8 mouse cellular contexts compared by ENCODE assay signal in the genomic region with DNA sequence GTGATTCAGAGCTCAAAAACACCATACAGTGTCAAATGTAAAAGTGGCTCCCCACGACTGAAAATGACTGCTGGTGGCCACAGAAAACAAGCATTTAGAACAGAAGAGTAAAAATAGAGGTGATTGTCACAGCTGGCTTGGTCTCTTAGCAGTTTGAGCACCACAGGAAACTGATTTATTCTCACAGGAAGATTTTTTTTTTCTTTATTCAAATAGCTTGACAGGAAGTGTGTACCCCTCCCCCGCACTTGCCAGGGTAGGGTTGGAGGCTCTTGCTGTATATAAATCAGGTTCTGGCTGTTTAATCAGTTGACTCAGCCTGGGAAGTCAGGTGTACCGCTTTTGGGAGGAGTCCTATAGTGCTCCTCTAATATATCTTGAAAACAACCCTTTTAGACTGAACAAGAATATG. TPM values are rescaled to one million over a fixed set of nuclear protein-coding genes. Genes with fewer than 3 reads are reported as not detected.
DNase-seq lines count a peak whose midpoint lies in the region; ATAC-seq and TF ChIP-seq lines count a peak whose summit lies in the region.

No protein-coding gene starts in this region.

- peaks cover 13% of the 10 kb centered on the region for H3K36me3 ChIP-seq in heart, postnatal 0 days (replicated peaks; ENCODE audit: control insufficient read depth, insufficient read depth, low read length)
- H3K36me3 ChIP-seq in limb, embryonic 12.5 days: peaks cover 27% of the 10 kb centered on the region
- H3K36me3 ChIP-seq in midbrain, embryonic 15.5 days (replicated peaks): peaks cover 8% of the 10 kb centered on the region

- 21% methylated on average over 3 of the region's 3 CpGs for WGBS in heart, postnatal 0 days
- WGBS in limb, embryonic 12.5 days: 21% methylated on average over 3 of the region's 3 CpGs
- WGBS in midbrain, embryonic 15.5 days: 30% methylated on average over 3 of the region's 3 CpGs

- ATAC-seq in heart, postnatal 0 days (ENCODE audit: insufficient read depth, low read depth): no peak
- ATAC-seq in limb, embryonic 12.5 days (ENCODE audit: insufficient number of reproducible peaks, insufficient read depth, low FRiP score, low TSS enrichment, low read depth): no peak
- ATAC-seq in midbrain, embryonic 15.5 days (replicated peaks): no peak

- TF ChIP-seq EP300 in heart, postnatal 0 days (IDR thresholded peaks at IDR 0.05; ENCODE audit: low read depth): no peak

- peaks cover 39% of the 10 kb centered on the region for H3K4me1 ChIP-seq in bone marrow macrophage, adult 2 months (ENCODE audit: control insufficient read depth, insufficient read depth, low read length)
- H3K4me1 ChIP-seq in heart, postnatal 0 days (ENCODE audit: control insufficient read depth, insufficient read depth): peaks cover 26% of the 10 kb centered on the region; the same call in 1 of the 2 replicates
- H3K4me1 ChIP-seq in limb, embryonic 12.5 days (replicated peaks): peaks cover 27% of the 10 kb centered on the region
- peaks cover 51% of the 10 kb centered on the region for H3K4me1 ChIP-seq in midbrain, embryonic 15.5 days

- H3K9me3 ChIP-seq in heart, postnatal 0 days (replicated peaks; ENCODE audit: control insufficient read depth, low read length): no peaks in the 10 kb centered on the region
- no peaks in the 10 kb centered on the region for H3K9me3 ChIP-seq in limb, embryonic 12.5 days
- no peaks in the 10 kb centered on the region for H3K9me3 ChIP-seq in midbrain, embryonic 15.5 days

- TF ChIP-seq POLR2A in bone marrow macrophage, adult 2 months (IDR thresholded peaks at IDR 0.05; ENCODE audit: borderline replicate concordance, low read depth, low read length): no peak

- H3K9ac ChIP-seq in heart, postnatal 0 days (replicated peaks; ENCODE audit: low read depth, low read length): peak overlapping the region; percentile 86
- peak overlapping the region; percentile 89 for H3K9ac ChIP-seq in limb, embryonic 12.5 days (replicated peaks)
- H3K9ac ChIP-seq in midbrain, embryonic 15.5 days: peak overlapping the region; percentile 85

- no peaks in the 10 kb centered on the region for H3K27me3 ChIP-seq in heart, postnatal 0 days (ENCODE audit: control insufficient read depth, insufficient read depth, low read length)
- no peaks in the 10 kb centered on the region for H3K27me3 ChIP-seq in limb, embryonic 12.5 days
- no peaks in the 10 kb centered on the region for H3K27me3 ChIP-seq in midbrain, embryonic 15.5 days (replicated peaks)

- H3K4me2 ChIP-seq in heart, postnatal 0 days (ENCODE audit: low read depth, low read length): peak overlapping the region; percentile 94
- peak overlapping the region; percentile 78 for H3K4me2 ChIP-seq in limb, embryonic 12.5 days
- peak overlapping the region; percentile 63 for H3K4me2 ChIP-seq in midbrain, embryonic 15.5 days

- H3K4me3 ChIP-seq in left cerebral cortex, adult 2 months: peak overlapping the region; percentile 95
- H3K4me3 ChIP-seq in bone marrow macrophage, adult 2 months (ENCODE audit: insufficient read depth, low read length): peak overlapping the region; percentile 86
- H3K4me3 ChIP-seq in heart, postnatal 0 days (ENCODE audit: low read depth, low read length): peak overlapping the region; percentile 83
- H3K4me3 ChIP-seq in limb, embryonic 12.5 days (replicated peaks): peak overlapping the region; percentile 93
- peak overlapping the region; percentile 78 for H3K4me3 ChIP-seq in midbrain, embryonic 15.5 days

- intact Hi-C loops in left cerebral cortex, adult 2 months (cut with DNase I): loop anchor here (2.0 kb wide), 1 partner anchor 56 kb away; the partner anchor contains the start of gene Golga1
- intact Hi-C loops in left cerebral cortex, postnatal 4 days (cut with DNase I): no loop called here

- TF ChIP-seq CTCF in left cerebral cortex, adult 2 months (IDR thresholded peaks at IDR 0.05): no peak
- no peak for TF ChIP-seq CTCF in bone marrow macrophage, adult 2 months (IDR thresholded peaks at IDR 0.05; ENCODE audit: low read depth, low read length)
- no peak for TF ChIP-seq CTCF in heart, postnatal 0 days (IDR thresholded peaks at IDR 0.05; ENCODE audit: low read depth)

- H3K27ac ChIP-seq in left cerebral cortex, adult 2 months: peak overlapping the region; percentile 8; the same call in 1 of the 2 replicates
- H3K27ac ChIP-seq in bone marrow macrophage, adult 2 months (ENCODE audit: insufficient read depth, low read depth, low read length): peak overlapping the region; percentile 24
- peak overlapping the region; percentile 94 for H3K27ac ChIP-seq in heart, postnatal 0 days (ENCODE audit: low read depth)
- H3K27ac ChIP-seq in limb, embryonic 12.5 days: peak overlapping the region; percentile 89; the same call in 1 of the 2 replicates
- peak overlapping the region; percentile 91; the same call in 1 of the 2 replicates for H3K27ac ChIP-seq in midbrain, embryonic 15.5 days

- DNase-seq in left cerebral cortex, adult 2 months (ENCODE audit: extremely low spot score in 1 of 2, low spot score in 2 of 2): peak; percentile 32 to 56
- DNase-seq in left cerebral cortex, postnatal 4 days: no peak
- DNase-seq in heart, postnatal 0 days (ENCODE audit: low spot score): peak; percentile 42
- peak; percentile 66 to 73 for DNase-seq in thymus, postnatal 10 days (ENCODE audit: low spot score in 2 of 2)
- no peak for DNase-seq in adrenal gland, adult 2 months

RNA-seq across cellular contexts. Expression of gene Rpl35, which starts 3.5 kb away (rescaled TPM):
- total RNA-seq in left cerebral cortex, adult 2 months (2021): 100 to 1,000 TPM; 251 to 253 TPM
- 100 to 1,000 TPM; 436 to 486 TPM for total RNA-seq in left cerebral cortex, postnatal 4 days (2021)
- polyA plus RNA-seq in bone marrow macrophage, adult 2 months (2012; ENCODE audit: insufficient read depth, insufficient read length, missing spikeins): 194 and 204 TPM in 2 replicates
- total RNA-seq in heart, postnatal 0 days (2014; rRNA removed; ENCODE audit: low replicate concordance): 54.2 and 56.4 TPM in 2 replicates
- 539 and 573 TPM in 2 replicates for polyA plus RNA-seq in heart, postnatal 0 days (2015; fragmentation: Nextera tagmentation; extraction: Ambion mirVana)
- 1,152 and 1,201 TPM in 2 replicates for polyA plus RNA-seq in limb, embryonic 12.5 days (2016; fragmentation: Nextera tagmentation; extraction: Ambion mirVana)
- 523 and 527 TPM in 2 replicates for polyA plus RNA-seq in midbrain, embryonic 15.5 days (2015; fragmentation: Nextera tagmentation; extraction: Ambion mirVana)
- total RNA-seq in adrenal gland, adult 2 months (2021): 100 to 1,000 TPM; 510 to 597 TPM
- polyA plus RNA-seq in adrenal gland, adult 2 months (2012; rRNA removed): 58.5 and 60.0 TPM in 2 replicates

RNA-seq across cellular contexts. Expression of gene Arpc5l, which starts 3.8 kb away (rescaled TPM):
- total RNA-seq in left cerebral cortex, adult 2 months (2021): 100 to 1,000 TPM; 106 to 108 TPM
- total RNA-seq in left cerebral cortex, postnatal 4 days (2021): 10 to 100 TPM; 77.8 to 79.7 TPM
- polyA plus RNA-seq in bone marrow macrophage, adult 2 months (2012; ENCODE audit: insufficient read depth, insufficient read length, missing spikeins): 39.2 and 46.2 TPM in 2 replicates
- total RNA-seq in heart, postnatal 0 days (2014; rRNA removed; ENCODE audit: low replicate concordance): 13.4 and 36.2 TPM in 2 replicates
- 83.0 and 87.2 TPM in 2 replicates for polyA plus RNA-seq in heart, postnatal 0 days (2015; fragmentation: Nextera tagmentation; extraction: Ambion mirVana)
- 111 and 118 TPM in 2 replicates for polyA plus RNA-seq in limb, embryonic 12.5 days (2016; fragmentation: Nextera tagmentation; extraction: Ambion mirVana)
- polyA plus RNA-seq in midbrain, embryonic 15.5 days (2015; fragmentation: Nextera tagmentation; extraction: Ambion mirVana): 129 and 136 TPM in 2 replicates
- 10 to 100 TPM; 66.7 to 78.4 TPM for total RNA-seq in adrenal gland, adult 2 months (2021)
- polyA plus RNA-seq in adrenal gland, adult 2 months (2012; rRNA removed): 56.4 and 66.7 TPM in 2 replicates

RNA-seq across cellular contexts. Expression of gene Wdr38, which starts 11.7 kb away (rescaled TPM):
- total RNA-seq in left cerebral cortex, adult 2 months (2021): under 1 TPM; 0.32 to 0.70 TPM
- under 1 TPM; 0.46 to 0.58 TPM for total RNA-seq in left cerebral cortex, postnatal 4 days (2021)
- 1.0 and 1.1 TPM in 2 replicates for polyA plus RNA-seq in bone marrow macrophage, adult 2 months (2012; ENCODE audit: insufficient read depth, insufficient read length, missing spikeins)
- total RNA-seq in heart, postnatal 0 days (2014; rRNA removed; ENCODE audit: low replicate concordance): 0.08 TPM in 1 of 2 replicates, not detected in the other
- polyA plus RNA-seq in heart, postnatal 0 days (2015; fragmentation: Nextera tagmentation; extraction: Ambion mirVana): 0.83 and 1.1 TPM in 2 replicates
- 1.4 and 1.8 TPM in 2 replicates for polyA plus RNA-seq in limb, embryonic 12.5 days (2016; fragmentation: Nextera tagmentation; extraction: Ambion mirVana)
- polyA plus RNA-seq in midbrain, embryonic 15.5 days (2015; fragmentation: Nextera tagmentation; extraction: Ambion mirVana): 1.8 and 1.9 TPM in 2 replicates
- total RNA-seq in adrenal gland, adult 2 months (2021): under 1 TPM; 0.43 to 0.52 TPM
- polyA plus RNA-seq in adrenal gland, adult 2 months (2012; rRNA removed): 0.43 and 1.2 TPM in 2 replicates

RNA-seq across cellular contexts. Expression of gene Golga1, which starts 56.4 kb away (rescaled TPM):
- 10 to 100 TPM; 30.3 to 31.1 TPM for total RNA-seq in left cerebral cortex, adult 2 months (2021)
- 10 to 100 TPM; 33.0 to 34.7 TPM for total RNA-seq in left cerebral cortex, postnatal 4 days (2021)
- 19.3 and 20.1 TPM in 2 replicates for polyA plus RNA-seq in bone marrow macrophage, adult 2 months (2012; ENCODE audit: insufficient read depth, insufficient read length, missing spikeins)
- 7.7 and 12.4 TPM in 2 replicates for total RNA-seq in heart, postnatal 0 days (2014; rRNA removed; ENCODE audit: low replicate concordance)
- 19.2 and 21.2 TPM in 2 replicates for polyA plus RNA-seq in heart, postnatal 0 days (2015; fragmentation: Nextera tagmentation; extraction: Ambion mirVana)
- polyA plus RNA-seq in limb, embryonic 12.5 days (2016; fragmentation: Nextera tagmentation; extraction: Ambion mirVana): 28.8 and 29.6 TPM in 2 replicates
- 34.5 and 38.2 TPM in 2 replicates for polyA plus RNA-seq in midbrain, embryonic 15.5 days (2015; fragmentation: Nextera tagmentation; extraction: Ambion mirVana)
- total RNA-seq in adrenal gland, adult 2 months (2021): 10 to 100 TPM; 26.5 to 26.9 TPM
- polyA plus RNA-seq in adrenal gland, adult 2 months (2012; rRNA removed): 4.0 and 7.3 TPM in 2 replicates

Comparison
In these comparisons a context has a peak if more than half of its experiments do, and no peak if none do; other contexts are left out.
1. DNase-seq: peak in left cerebral cortex, adult 2 months (2 of 2), heart, postnatal 0 days (single experiment) and thymus, postnatal 10 days (2 of 2); none in left cerebral cortex, postnatal 4 days (single experiment) and adrenal gland, adult 2 months (single experiment).
2. H3K27ac ChIP-seq: peak in every context shown above with its lines; median percentile 94 in heart, postnatal 0 days; 91 in midbrain, embryonic 15.5 days; 89 in limb, embryonic 12.5 days; 24 in bone marrow macrophage, adult 2 months; 8 in left cerebral cortex, adult 2 months.
3. Peak in every context shown above with its lines, with median percentiles within 50 percentile points of each other: H3K4me3 ChIP-seq, H3K4me2 ChIP-seq and H3K9ac ChIP-seq.